24 mouse cellular contexts compared by ENCODE assay signal in genomic region chr7:110878028-110878427, GRCm38 (mm10). TPM values are rescaled to one million over a fixed set of nuclear protein-coding genes. Genes with fewer than 3 reads are reported as not detected.
DNase-seq lines count a peak whose midpoint lies in the region; ATAC-seq and TF ChIP-seq lines count a peak whose summit lies in the region.
"Had no signal": no experiment of that assay in that cellular context is flagged by ENCODE, and none has a peak within 500 bp of the region (broad histone marks: within the 10 kb centered on the region; RNA-seq: fewer than 3 reads in every experiment).

No protein-coding gene starts in this region.

- H3K4me2 ChIP-seq in intestine, embryonic 16.5 days (ENCODE audit: low read depth, low read length) = no peak overlapping the region
- H3K4me2 ChIP-seq in intestine, embryonic 15.5 days (replicated peaks) = no peak overlapping the region
- no peak overlapping the region for H3K4me2 ChIP-seq in lung, postnatal 0 days (replicated peaks; ENCODE audit: low read depth, low read length)
- H3K4me2 ChIP-seq in liver, embryonic 16.5 days (ENCODE audit: low read depth, low read length) = no peak overlapping the region
- H3K4me2 ChIP-seq in stomach, postnatal 0 days (replicated peaks; ENCODE audit: low read depth) = no peak overlapping the region
- H3K4me2 ChIP-seq: heart, embryonic 15.5 days; hindbrain, embryonic 15.5 days had no signal

- TF ChIP-seq CTCF in lung, postnatal 0 days (IDR thresholded peaks at IDR 0.05) = no peak
- no peak for TF ChIP-seq CTCF in lung, adult 2 months (IDR thresholded peaks at IDR 0.05; ENCODE audit: insufficient read depth, low read length)
- no peak for TF ChIP-seq CTCF in stomach, postnatal 0 days (IDR thresholded peaks at IDR 0.05; ENCODE audit: low read depth)

- DNase-seq in lung, postnatal 0 days (ENCODE audit: low spot score) = no peak
- no peak for DNase-seq in lung, adult 2 months
- DNase-seq in stomach, postnatal 0 days (ENCODE audit: low spot score) = no peak
- DNase-seq in testis, postnatal 10 days (ENCODE audit: low spot score) = no peak
- no peak for DNase-seq in neural tube, embryonic 10.5 days (ENCODE audit: extremely low spot score, low spot score)
- DNase-seq: adrenal gland, postnatal 14 days; cerebellum, adult 2 months; gastrocnemius, postnatal 14 days; kidney, adult 2 months; kidney, postnatal 4 days; layer of hippocampus, postnatal 36 days; left cerebral cortex, postnatal 4 days; lung, postnatal 4 days; midbrain, embryonic 14.5 days; right cerebral cortex, postnatal 4 days; thymus, adult 18-20 months had no signal

- H3K27me3 ChIP-seq in intestine, embryonic 16.5 days (replicated peaks; ENCODE audit: control insufficient read depth, insufficient read depth, low read length) = no peaks in the 10 kb centered on the region
- H3K27me3 ChIP-seq in intestine, embryonic 15.5 days (replicated peaks) = no peaks in the 10 kb centered on the region
- no peaks in the 10 kb centered on the region for H3K27me3 ChIP-seq in lung, postnatal 0 days (replicated peaks; ENCODE audit: insufficient read depth, low read length)
- no peaks in the 10 kb centered on the region for H3K27me3 ChIP-seq in liver, embryonic 16.5 days (ENCODE audit: control insufficient read depth, insufficient read depth, low read depth, low read length)
- no peaks in the 10 kb centered on the region for H3K27me3 ChIP-seq in stomach, postnatal 0 days (ENCODE audit: control insufficient read depth, insufficient read depth, low read length)
- H3K27me3 ChIP-seq: heart, embryonic 15.5 days; hindbrain, embryonic 15.5 days; Patski had no signal

- WGBS in intestine, embryonic 16.5 days = 72% methylated on average over 4 of the region's 4 CpGs
- whole genome bisulfite sequencing in intestine, embryonic 15.5 days = 76% methylated on average over 4 of the region's 4 CpGs
- 65% methylated on average over 4 of the region's 4 CpGs for WGBS in lung, postnatal 0 days
- 72% methylated on average over 4 of the region's 4 CpGs for WGBS in lung, adult 2 months
- WGBS in liver, embryonic 16.5 days (ENCODE audit: insufficient replicate concordance) = 52% methylated on average over 4 of the region's 4 CpGs
- WGBS in stomach, postnatal 0 days = 68% methylated on average over 4 of the region's 4 CpGs

- TF ChIP-seq POLR2A in lung, adult 2 months (IDR thresholded peaks at IDR 0.05; ENCODE audit: borderline replicate concordance, extremely low read depth, low read depth, low read length) = no peak

- H3K27ac ChIP-seq in intestine, embryonic 16.5 days (ENCODE audit: low read length) = 0 out of 2 replicates have a peak overlapping the region, but pooled peaks have one; percentile 31
- no peak overlapping the region for H3K27ac ChIP-seq in intestine, embryonic 15.5 days
- peak overlapping the region; percentile 73 for H3K27ac ChIP-seq in lung, postnatal 0 days (ENCODE audit: low read length)
- H3K27ac ChIP-seq in liver, embryonic 16.5 days (ENCODE audit: low read length) = peak overlapping the region; percentile 25; the same call in 1 of the 2 replicates
- peak overlapping the region; percentile 40; the same call in 1 of the 2 replicates for H3K27ac ChIP-seq in stomach, postnatal 0 days (replicated peaks)
- H3K27ac ChIP-seq: hindbrain, embryonic 15.5 days had no signal

- no peak overlapping the region for H3K9ac ChIP-seq in intestine, embryonic 16.5 days (ENCODE audit: low read depth, low read length)
- H3K9ac ChIP-seq in intestine, embryonic 15.5 days = no peak overlapping the region
- H3K9ac ChIP-seq in lung, postnatal 0 days (replicated peaks; ENCODE audit: low read depth) = no peak overlapping the region
- H3K9ac ChIP-seq in liver, embryonic 16.5 days (ENCODE audit: low read depth, low read length) = no peak overlapping the region
- H3K9ac ChIP-seq in stomach, postnatal 0 days (ENCODE audit: low read length) = no peak overlapping the region
- H3K9ac ChIP-seq: heart, embryonic 15.5 days; hindbrain, embryonic 15.5 days had no signal

- H3K4me3 ChIP-seq in intestine, embryonic 16.5 days (ENCODE audit: low read length) = no peak overlapping the region
- no peak overlapping the region for H3K4me3 ChIP-seq in intestine, embryonic 15.5 days (replicated peaks)
- H3K4me3 ChIP-seq in lung, postnatal 0 days (ENCODE audit: low read depth, low read length) = no peak overlapping the region
- H3K4me3 ChIP-seq in lung, adult 2 months (replicated peaks; ENCODE audit: extremely low read depth, low read depth, low read length) = no peak overlapping the region
- no peak overlapping the region for H3K4me3 ChIP-seq in liver, embryonic 16.5 days (ENCODE audit: low read depth, low read length)
- no peak overlapping the region for H3K4me3 ChIP-seq in stomach, postnatal 0 days (ENCODE audit: low read depth, low read length)
- H3K4me3 ChIP-seq: heart, embryonic 15.5 days; hindbrain, embryonic 15.5 days; myocyte had no signal

- no peak for TF ChIP-seq EP300 in lung, postnatal 0 days (IDR thresholded peaks at IDR 0.05)
- TF ChIP-seq EP300 in stomach, postnatal 0 days (optimal IDR thresholded peaks at IDR 0.05) = no peak

- H3K9me3 ChIP-seq in intestine, embryonic 16.5 days (ENCODE audit: control insufficient read depth, low read length) = no peaks in the 10 kb centered on the region
- no peaks in the 10 kb centered on the region for H3K9me3 ChIP-seq in intestine, embryonic 15.5 days
- H3K9me3 ChIP-seq in lung, postnatal 0 days (ENCODE audit: low read length) = no peaks in the 10 kb centered on the region
- H3K9me3 ChIP-seq in liver, embryonic 16.5 days (replicated peaks; ENCODE audit: control insufficient read depth, low read length) = no peaks in the 10 kb centered on the region
- no peaks in the 10 kb centered on the region for H3K9me3 ChIP-seq in stomach, postnatal 0 days (ENCODE audit: control insufficient read depth, low read length)
- H3K9me3 ChIP-seq: heart, embryonic 15.5 days; hindbrain, embryonic 15.5 days had no signal

- H3K36me3 ChIP-seq in intestine, embryonic 16.5 days (ENCODE audit: control insufficient read depth, insufficient read depth, low read length) = no peaks in the 10 kb centered on the region
- peaks cover 6% of the 10 kb centered on the region; the same call in 1 of the 2 replicates for H3K36me3 ChIP-seq in intestine, embryonic 15.5 days
- no peaks in the 10 kb centered on the region for H3K36me3 ChIP-seq in lung, postnatal 0 days (ENCODE audit: insufficient read depth, low read length)
- H3K36me3 ChIP-seq in liver, embryonic 16.5 days (ENCODE audit: control insufficient read depth, insufficient read depth) = no peaks in the 10 kb centered on the region
- peaks cover 4% of the 10 kb centered on the region; the same call in 1 of the 2 replicates for H3K36me3 ChIP-seq in stomach, postnatal 0 days (ENCODE audit: control insufficient read depth, insufficient read depth, low read length)
- H3K36me3 ChIP-seq: heart, embryonic 15.5 days; hindbrain, embryonic 15.5 days had no signal

- no peaks in the 10 kb centered on the region; the same call in 1 of the 2 replicates for H3K4me1 ChIP-seq in intestine, embryonic 16.5 days (ENCODE audit: control insufficient read depth, insufficient read depth, low read length)
- no peaks in the 10 kb centered on the region for H3K4me1 ChIP-seq in intestine, embryonic 15.5 days (replicated peaks)
- peaks cover 3% of the 10 kb centered on the region; the same call in 1 of the 2 replicates for H3K4me1 ChIP-seq in lung, postnatal 0 days (ENCODE audit: insufficient read depth, low read depth, low read length)
- peaks cover 3% of the 10 kb centered on the region for H3K4me1 ChIP-seq in lung, adult 2 months (ENCODE audit: control insufficient read depth, insufficient read depth, low read length)
- peaks cover 7% of the 10 kb centered on the region for H3K4me1 ChIP-seq in liver, embryonic 16.5 days (ENCODE audit: control insufficient read depth, low read depth, low read length)
- H3K4me1 ChIP-seq in stomach, postnatal 0 days (replicated peaks; ENCODE audit: control insufficient read depth, insufficient read depth) = no peaks in the 10 kb centered on the region
- H3K4me1 ChIP-seq: hindbrain, embryonic 15.5 days had no signal

- ATAC-seq in intestine, embryonic 16.5 days = no peak
- no peak for ATAC-seq in intestine, embryonic 15.5 days
- no peak for ATAC-seq in lung, postnatal 0 days
- ATAC-seq in liver, embryonic 16.5 days (ENCODE audit: low read depth) = no peak
- ATAC-seq in stomach, postnatal 0 days (ENCODE audit: low FRiP score, low TSS enrichment) = peak; percentile 32; the same call in 1 of the 2 replicates
- ATAC-seq: activated CD4-positive, CD25-positive, alpha-beta regulatory T cell, adult 4 months; Patski had no signal

RNA-seq across cellular contexts. Expression of gene Lyve1, which starts 15.0 kb away (rescaled TPM):
- 13.8 and 15.1 TPM in 2 replicates for polyA plus RNA-seq in intestine, embryonic 16.5 days (2015; fragmentation: Nextera tagmentation; extraction: Ambion mirVana)
- 12.7 and 18.3 TPM in 2 replicates for polyA plus RNA-seq in intestine, embryonic 15.5 days (2015; fragmentation: Nextera tagmentation; extraction: Ambion mirVana)
- polyA plus RNA-seq in lung, postnatal 0 days (2015; fragmentation: Nextera tagmentation; extraction: Ambion mirVana) = 226 and 360 TPM in 2 replicates
- polyA plus RNA-seq in lung, adult 2 months (2012; rRNA removed) = 82.0 and 157 TPM in 2 replicates
- polyA plus RNA-seq in liver, embryonic 16.5 days (2015; fragmentation: Nextera tagmentation; extraction: Ambion mirVana) = 24.3 and 26.4 TPM in 2 replicates
- 9.2 and 11.5 TPM in 2 replicates for polyA plus RNA-seq in stomach, postnatal 0 days (2015; fragmentation: Nextera tagmentation; extraction: Ambion mirVana)
- polyA plus RNA-seq: activated CD4-positive, CD25-positive, alpha-beta regulatory T cell, adult 4 months; myocyte; Patski had no signal

RNA-seq across cellular contexts. Expression of gene Rnf141, which starts 33.8 kb away (rescaled TPM):
- polyA plus RNA-seq in intestine, embryonic 16.5 days (2015; fragmentation: Nextera tagmentation; extraction: Ambion mirVana) = 37.5 and 39.0 TPM in 2 replicates
- 39.8 and 41.8 TPM in 2 replicates for polyA plus RNA-seq in intestine, embryonic 15.5 days (2015; fragmentation: Nextera tagmentation; extraction: Ambion mirVana)
- polyA plus RNA-seq in lung, postnatal 0 days (2015; fragmentation: Nextera tagmentation; extraction: Ambion mirVana) = 31.6 and 33.8 TPM in 2 replicates
- 36.3 and 53.1 TPM in 2 replicates for polyA plus RNA-seq in lung, adult 2 months (2012; rRNA removed)
- 29.0 and 30.7 TPM in 2 replicates for polyA plus RNA-seq in liver, embryonic 16.5 days (2015; fragmentation: Nextera tagmentation; extraction: Ambion mirVana)
- polyA plus RNA-seq in stomach, postnatal 0 days (2015; fragmentation: Nextera tagmentation; extraction: Ambion mirVana) = 24.0 and 25.1 TPM in 2 replicates
